Mouse (Mus musculus) hindbrain, embryonic 10.5 days (tissue): ENCODE measurements around the gene Cd36. TPM values are rescaled to one million over a fixed set of nuclear protein-coding genes. Genes with fewer than 3 reads are reported as not detected.

ENCODE experiments used
- DNase-seq: peaks from one replicate; pipeline ENCODE4 v3.0.0-alpha.2; 2017; ENCODE audit warnings: low spot score
- H3K27ac ChIP-seq: fragments of 300-500 bp; sonication (generic); 2 replicates; pipeline ENCODE4 v1.5.1; 2016; ENCODE audit warnings: mild to moderate bottlenecking, moderate library complexity
- H3K27me3 ChIP-seq: fragments of 300-500 bp; sonication (generic); 2 replicates; pipeline ENCODE4 v1.6.1; 2016; ENCODE audit warnings: mild to moderate bottlenecking; ENCODE audit not compliant: poor library complexity, insufficient read depth, severe bottlenecking
- H3K36me3 ChIP-seq: fragments of 300-500 bp; sonication (generic); 2 replicates; pipeline ENCODE4 v1.6.1; 2016; ENCODE audit warnings: mild to moderate bottlenecking, moderate library complexity
- H3K4me1 ChIP-seq: fragments of 300-500 bp; sonication (generic); replicated peaks from 2 replicates; pipeline ENCODE4 v1.6.1; 2016; ENCODE audit warnings: mild to moderate bottlenecking
- H3K4me3 ChIP-seq: fragments of 300-500 bp; sonication (generic); 2 replicates; pipeline ENCODE4 v1.5.1; 2016; ENCODE audit warnings: mild to moderate bottlenecking, moderate library complexity
- H3K9me3 ChIP-seq: fragments of 300-500 bp; sonication (generic); 2 replicates; pipeline ENCODE4 v1.6.1; 2016; ENCODE audit warnings: mild to moderate bottlenecking, moderate library complexity
- WGBS: fragments of 180-500 bp; shearing (Covaris S2); methylation state at CpG from one replicate; pipeline ENCODE4 v1.1.7; 2016; 5-methylcytosine and 5-hydroxymethylcytosine counted together
- polyA plus RNA-seq: library from polyadenylated mRNA; unstranded; fragments of >200 nt; fragmentation: Nextera tagmentation; extraction: Ambion mirVana; gene quantifications from 2 replicates; pipeline ENCODE4 v1.2.1, GENCODE M21; 2016

The Cd36 gene
- polyA plus RNA-seq, 1 experiment from 2014 or later: 1.4 TPM

DNA sequence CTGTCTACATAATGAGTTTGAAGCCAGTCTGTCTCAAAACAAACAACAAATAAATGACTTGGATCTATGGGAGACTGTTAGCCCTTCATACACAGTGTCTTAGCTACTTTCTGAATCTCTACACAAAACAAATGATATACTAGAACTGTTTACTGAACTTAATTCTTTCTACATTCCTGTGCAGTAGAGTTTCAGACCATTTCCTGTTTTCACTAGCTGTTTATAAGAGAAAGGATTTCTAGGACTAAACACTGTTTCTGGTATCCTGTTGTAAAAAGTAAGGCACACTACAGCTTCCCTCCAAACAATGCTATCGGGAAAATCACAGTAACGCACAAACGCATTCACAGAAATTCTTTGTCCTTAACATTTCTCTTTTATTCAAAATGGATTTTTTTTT, 2.2 kb downstream of the Cd36 start:
- no peak for DNase-seq

DNA sequence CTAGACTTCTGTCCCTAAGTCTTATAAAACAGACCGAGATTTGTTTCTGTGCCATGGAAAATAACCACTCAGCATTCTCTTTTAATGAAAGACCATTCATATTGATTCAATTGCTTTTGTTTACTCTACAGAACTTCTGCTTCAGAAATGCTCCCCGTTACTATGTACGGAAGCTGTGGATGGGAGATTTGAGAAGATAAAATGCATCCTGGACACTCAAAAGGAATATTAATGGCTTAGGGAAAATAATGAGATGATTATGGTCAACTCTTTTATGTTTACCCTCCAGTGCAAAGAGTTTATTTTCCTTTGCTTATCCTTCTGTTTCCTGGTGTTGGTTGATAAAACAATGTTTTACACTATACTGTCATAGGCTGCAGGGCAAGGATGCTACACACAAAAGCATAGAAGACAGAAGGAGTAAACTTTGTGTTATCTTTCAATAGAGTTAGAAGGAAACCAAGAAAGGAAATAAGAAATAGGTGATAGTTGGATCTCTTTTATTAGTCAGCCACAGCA, 5.2 kb downstream of the Cd36 start:
- Histone ChIP-seq H3K27me3 (no peaks in the 10 kb centered on the region), H3K36me3 (no peaks in the 10 kb centered on the region), H3K4me3 (no peak overlapping the region), H3K27ac (no peak overlapping the region), H3K9me3 (no peaks in the 10 kb centered on the region), H3K4me1 (no peaks in the 10 kb centered on the region)
- DNase-seq: no peak
- WGBS: 83% methylated on average over 3 of the region's 3 CpGs

More for the DNA sequence above, 2.2 kb downstream of the Cd36 start:
- no peak overlapping the region for H3K27ac ChIP-seq
- WGBS: 88% methylated on average over 3 of the region's 3 CpGs
- H3K36me3 ChIP-seq: no peaks in the 10 kb centered on the region
- no peak overlapping the region for H3K4me3 ChIP-seq
- no peaks in the 10 kb centered on the region for H3K9me3 ChIP-seq
- H3K27me3 ChIP-seq: no peaks in the 10 kb centered on the region
- no peaks in the 10 kb centered on the region for H3K4me1 ChIP-seq

DNA sequence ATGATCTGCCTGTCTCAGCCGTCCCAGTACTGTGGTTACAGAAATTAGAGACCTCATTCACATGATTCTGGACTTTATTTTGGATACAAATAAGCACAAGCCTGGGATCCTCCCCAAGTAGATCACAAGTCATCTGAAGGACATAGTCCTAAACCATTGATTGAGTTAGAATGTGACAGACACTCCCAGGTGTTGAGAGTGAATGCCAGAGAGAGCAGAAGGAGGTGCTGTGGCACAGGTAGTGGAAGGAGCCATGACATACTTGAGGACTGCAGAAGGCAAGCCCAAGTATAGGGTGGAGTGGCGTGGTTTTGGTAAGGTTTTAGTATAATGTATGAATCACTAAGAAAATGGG, 7.1 kb downstream of the Cd36 start:
- WGBS: 90% methylated on average over 2 of the region's 2 CpGs

DNA sequence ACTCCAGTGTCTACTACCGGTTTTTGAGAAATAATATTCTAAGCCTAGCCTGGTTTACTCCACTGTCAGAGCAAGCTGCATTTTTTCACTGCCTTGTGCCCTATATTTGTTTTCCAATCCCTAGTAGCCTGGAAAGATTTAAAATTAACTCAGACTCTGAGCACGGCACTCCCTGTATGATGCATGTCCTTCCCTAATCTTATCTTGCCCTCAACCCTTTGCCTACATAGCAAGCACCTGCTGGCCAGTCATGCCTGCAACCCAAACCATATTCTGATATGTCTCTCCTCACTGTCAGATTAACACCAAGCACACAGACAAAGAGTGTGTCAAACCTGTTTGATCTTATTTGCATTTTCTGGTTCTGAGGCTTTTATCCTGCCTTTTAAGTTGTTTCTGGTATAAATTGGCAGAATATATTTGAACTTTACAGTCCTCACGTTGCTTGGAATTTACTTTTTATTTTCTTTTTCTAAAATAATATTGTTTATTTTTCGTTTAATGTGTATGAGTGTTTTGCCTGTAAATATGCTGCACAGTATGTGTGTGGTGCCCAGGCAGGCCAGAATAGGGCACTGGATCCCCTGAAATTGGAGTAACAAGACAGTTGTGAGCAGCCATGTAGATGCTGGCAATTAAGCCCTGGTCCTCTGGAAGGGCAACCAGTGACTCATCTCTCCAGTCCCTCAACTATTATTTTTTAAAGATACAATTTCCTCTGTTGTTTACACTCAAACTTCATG, 7.6 kb downstream of the Cd36 start:
- WGBS: 87% methylated on average over 4 of the region's 4 CpGs
- Histone ChIP-seq H3K27me3 (no peaks in the 10 kb centered on the region), H3K4me3 (no peak overlapping the region), H3K36me3 (no peaks in the 10 kb centered on the region), H3K4me1 (no peaks in the 10 kb centered on the region), H3K9me3 (no peaks in the 10 kb centered on the region), H3K27ac (no peak overlapping the region)
- no peak for DNase-seq

More for the DNA sequence above, 7.1 kb downstream of the Cd36 start:
- DNase-seq: no peak
- H3K4me1 ChIP-seq: no peaks in the 10 kb centered on the region
- no peak overlapping the region for H3K4me3 ChIP-seq
- H3K27me3 ChIP-seq: no peaks in the 10 kb centered on the region
- H3K27ac ChIP-seq: no peak overlapping the region
- H3K36me3 ChIP-seq: no peaks in the 10 kb centered on the region
- no peaks in the 10 kb centered on the region for H3K9me3 ChIP-seq

DNA sequence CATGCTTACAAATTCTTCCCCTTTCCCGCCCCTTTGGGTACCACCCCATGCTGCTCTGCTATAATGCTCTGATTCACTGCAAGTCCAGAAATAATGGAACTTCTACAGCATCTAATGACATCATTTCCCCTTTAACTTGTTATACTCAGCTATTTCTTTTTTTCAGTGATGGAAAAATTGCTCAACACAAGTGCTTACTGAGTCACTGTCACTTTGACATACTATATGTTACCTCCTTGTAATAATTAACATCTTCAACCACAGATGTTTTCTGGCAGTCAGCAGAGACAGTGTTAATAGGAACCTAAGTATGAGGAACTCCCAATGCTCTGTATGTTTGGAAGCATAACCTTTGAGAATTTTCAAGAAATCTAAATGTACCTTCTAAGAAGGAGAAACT, 8.7 kb downstream of the Cd36 start:
- H3K27me3 ChIP-seq: no peaks in the 10 kb centered on the region

DNA sequence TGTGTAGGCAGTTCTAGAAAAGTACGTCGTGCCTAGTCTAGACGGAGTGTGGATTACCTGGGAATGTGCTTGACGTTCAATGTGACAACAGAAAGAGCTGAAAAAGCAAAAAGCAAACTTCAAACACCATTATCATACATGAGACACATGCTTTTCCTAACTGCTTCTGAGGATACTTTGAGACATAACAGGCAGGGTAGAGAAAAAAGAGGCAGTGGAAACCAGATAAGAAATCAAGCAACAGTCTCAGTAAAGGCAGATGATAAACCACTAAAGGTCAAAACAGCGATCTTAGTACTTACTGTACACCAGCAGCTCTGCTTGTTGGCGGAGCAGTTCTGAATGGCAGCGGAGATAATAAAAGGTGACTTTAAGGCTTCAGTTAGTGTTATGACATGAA, 11.6 kb downstream of the Cd36 start:
- no peaks in the 10 kb centered on the region for H3K4me1 ChIP-seq
- H3K27me3 ChIP-seq: no peaks in the 10 kb centered on the region
- 89% methylated on average over 7 of the region's 7 CpGs for whole genome bisulfite sequencing

More for the DNA sequence above, 8.7 kb downstream of the Cd36 start:
- Histone ChIP-seq H3K4me1 (no peaks in the 10 kb centered on the region), H3K4me3 (no peak overlapping the region), H3K36me3 (no peaks in the 10 kb centered on the region), H3K9me3 (no peaks in the 10 kb centered on the region), H3K27ac (no peak overlapping the region)
- no peak for DNase-seq
- 69% methylated on average over 1 of the region's 1 CpGs for WGBS

DNA sequence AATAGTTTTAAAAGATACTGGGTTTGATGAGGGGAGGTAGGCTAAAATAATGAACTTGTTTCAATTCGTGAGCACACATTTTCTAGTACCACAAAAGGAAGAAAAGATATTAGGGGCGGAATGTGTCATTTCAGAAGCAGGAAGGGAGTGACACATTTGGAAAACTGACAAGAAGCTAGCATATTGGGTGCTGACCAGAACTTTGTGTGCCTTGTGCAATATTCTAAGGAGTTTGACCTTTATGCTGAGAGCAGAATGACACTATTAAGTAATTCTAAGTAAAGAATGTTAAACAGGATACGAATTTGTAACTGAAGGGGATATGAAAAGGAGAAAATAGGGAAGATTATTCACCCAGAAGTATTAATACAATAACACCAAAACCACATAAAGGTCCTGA, 12.0 kb downstream of the Cd36 start:
- DNase-seq: no peak
- Histone ChIP-seq H3K4me1 (no peaks in the 10 kb centered on the region), H3K4me3 (no peak overlapping the region), H3K9me3 (no peaks in the 10 kb centered on the region), H3K27me3 (no peaks in the 10 kb centered on the region), H3K27ac (no peak overlapping the region), H3K36me3 (no peaks in the 10 kb centered on the region)
- 86% methylated on average over 3 of the region's 3 CpGs for WGBS

More for the DNA sequence above, 11.6 kb downstream of the Cd36 start:
- Histone ChIP-seq H3K4me3 (no peak overlapping the region), H3K27ac (no peak overlapping the region), H3K9me3 (no peaks in the 10 kb centered on the region), H3K36me3 (no peaks in the 10 kb centered on the region)
- no peak for DNase-seq

DNA sequence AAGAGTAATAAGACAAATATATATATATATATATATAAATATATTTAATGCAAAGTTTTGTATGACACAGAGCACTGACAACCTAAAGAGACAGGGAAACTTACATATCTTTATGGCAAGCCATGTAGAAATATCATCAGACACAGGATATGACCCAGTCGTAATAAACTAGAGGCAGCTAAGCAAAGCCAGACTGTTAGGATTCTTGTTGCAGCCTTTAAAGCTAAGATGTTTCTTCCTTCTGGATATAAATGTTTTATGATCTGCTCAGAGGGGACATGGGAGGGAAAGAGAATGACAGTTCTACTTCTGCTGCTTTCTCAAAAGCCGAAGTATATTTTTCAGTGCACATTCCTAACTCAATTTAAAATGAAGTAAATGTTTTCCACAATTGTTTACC, 14.3 kb downstream of the Cd36 start:
- H3K27me3 ChIP-seq: no peaks in the 10 kb centered on the region
- H3K4me3 ChIP-seq: no peak overlapping the region
- no peaks in the 10 kb centered on the region for H3K36me3 ChIP-seq
- H3K27ac ChIP-seq: no peak overlapping the region
- no peaks in the 10 kb centered on the region for H3K4me1 ChIP-seq
- H3K9me3 ChIP-seq: no peaks in the 10 kb centered on the region
- WGBS: 92% methylated on average over 2 of the region's 2 CpGs
- DNase-seq: no peak

DNA sequence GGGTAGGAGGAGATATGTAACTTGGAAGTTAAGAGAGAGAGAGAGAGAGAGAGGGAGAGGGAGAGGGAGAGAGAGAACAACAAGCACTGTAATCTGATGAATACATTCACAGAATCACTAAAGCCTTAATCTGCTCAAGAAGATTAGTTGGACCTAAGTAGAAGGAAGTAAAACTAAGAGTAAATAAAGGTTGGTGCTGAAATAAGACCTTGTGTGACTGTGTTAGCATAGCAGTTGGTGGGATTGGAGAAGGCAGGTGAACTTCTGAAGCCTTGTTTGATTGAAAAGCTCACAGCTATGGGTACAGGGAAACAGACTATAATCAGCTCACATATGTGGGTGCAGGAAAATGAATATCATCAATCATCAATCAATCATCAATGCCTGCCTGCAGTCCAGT, 23.2 kb downstream of the Cd36 start:
- H3K36me3 ChIP-seq: no peaks in the 10 kb centered on the region
- no peaks in the 10 kb centered on the region for H3K4me1 ChIP-seq
- H3K9me3 ChIP-seq: no peaks in the 10 kb centered on the region
- no peak for DNase-seq
- no peak overlapping the region for H3K27ac ChIP-seq
- H3K27me3 ChIP-seq: no peaks in the 10 kb centered on the region
- H3K4me3 ChIP-seq: no peak overlapping the region

DNA sequence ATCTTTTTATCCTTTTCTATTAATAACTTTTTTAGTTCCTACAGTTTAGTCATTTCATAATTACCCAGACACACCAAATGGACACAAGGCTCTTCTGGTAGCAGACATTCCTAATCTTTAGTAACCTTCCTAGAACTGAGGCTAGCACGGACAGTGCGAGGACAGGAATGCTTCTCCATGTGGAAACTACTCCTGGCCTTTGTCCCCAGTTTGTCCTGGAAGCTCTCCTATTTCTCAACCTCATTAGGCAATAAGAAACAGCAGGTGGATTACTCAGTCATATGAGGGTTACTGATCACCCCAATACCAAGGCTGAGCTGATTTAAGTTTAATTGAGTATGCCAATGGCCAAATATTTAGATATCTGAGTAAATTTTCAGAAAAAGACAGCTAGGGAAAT, 25.5 kb downstream of the Cd36 start:
- H3K27me3 ChIP-seq: no peaks in the 10 kb centered on the region
- WGBS: 86% methylated on average over 2 of the region's 2 CpGs
- no peaks in the 10 kb centered on the region for H3K4me1 ChIP-seq

DNA sequence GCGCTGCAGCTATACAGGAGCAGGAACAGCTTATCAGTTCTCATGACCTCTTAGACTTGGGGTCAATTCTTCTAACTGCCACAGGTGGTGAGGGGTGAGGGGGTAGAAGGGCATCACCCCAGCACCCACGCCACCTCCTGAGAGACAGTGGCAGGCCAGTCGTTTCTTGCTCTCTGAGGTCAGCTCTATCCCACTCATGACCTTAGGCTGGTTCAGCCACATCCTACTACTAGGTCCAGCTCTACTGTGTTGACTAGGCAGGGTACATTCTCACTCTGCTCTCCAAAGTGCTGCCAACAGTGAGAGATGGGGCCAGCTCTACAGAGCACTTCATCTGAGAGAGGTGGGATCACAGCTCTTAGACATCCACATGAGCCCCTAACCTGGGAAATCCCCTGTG, 30.2 kb downstream of the Cd36 start:
- no peak for DNase-seq
- Histone ChIP-seq H3K9me3 (no peaks in the 10 kb centered on the region), H3K27ac (no peak overlapping the region), H3K4me3 (no peak overlapping the region), H3K27me3 (no peaks in the 10 kb centered on the region), H3K4me1 (no peaks in the 10 kb centered on the region), H3K36me3 (no peaks in the 10 kb centered on the region)
- WGBS: 81% methylated on average over 3 of the region's 3 CpGs

More for the DNA sequence above, 25.5 kb downstream of the Cd36 start:
- Histone ChIP-seq H3K36me3 (no peaks in the 10 kb centered on the region), H3K4me3 (no peak overlapping the region), H3K27ac (no peak overlapping the region), H3K9me3 (no peaks in the 10 kb centered on the region)
- DNase-seq: no peak

DNA sequence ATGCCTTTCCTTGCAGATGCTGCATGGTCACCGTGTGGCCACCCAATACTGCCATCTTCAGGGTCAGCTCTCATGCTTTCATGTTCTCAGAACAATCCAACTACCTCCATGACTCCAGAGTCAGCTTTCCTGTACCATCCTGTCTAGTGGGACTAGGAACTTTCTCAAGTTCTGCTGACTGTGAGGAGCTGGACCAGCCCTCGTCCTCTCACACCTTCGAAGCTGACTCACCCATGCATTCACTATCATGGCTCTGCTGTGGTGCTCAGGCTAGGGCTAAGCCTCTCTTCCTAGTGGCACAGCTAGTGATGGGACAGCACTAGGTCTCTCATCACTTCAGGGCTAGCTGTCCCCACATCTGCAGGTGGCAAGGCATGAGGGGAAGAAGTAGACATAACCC, 30.7 kb downstream of the Cd36 start:
- no peaks in the 10 kb centered on the region for H3K4me1 ChIP-seq
- no peaks in the 10 kb centered on the region for H3K36me3 ChIP-seq
- H3K4me3 ChIP-seq: no peak overlapping the region
- WGBS: 92% methylated on average over 3 of the region's 3 CpGs
- H3K9me3 ChIP-seq: no peaks in the 10 kb centered on the region
- H3K27ac ChIP-seq: no peak overlapping the region
- H3K27me3 ChIP-seq: no peaks in the 10 kb centered on the region
- DNase-seq: no peak

DNA sequence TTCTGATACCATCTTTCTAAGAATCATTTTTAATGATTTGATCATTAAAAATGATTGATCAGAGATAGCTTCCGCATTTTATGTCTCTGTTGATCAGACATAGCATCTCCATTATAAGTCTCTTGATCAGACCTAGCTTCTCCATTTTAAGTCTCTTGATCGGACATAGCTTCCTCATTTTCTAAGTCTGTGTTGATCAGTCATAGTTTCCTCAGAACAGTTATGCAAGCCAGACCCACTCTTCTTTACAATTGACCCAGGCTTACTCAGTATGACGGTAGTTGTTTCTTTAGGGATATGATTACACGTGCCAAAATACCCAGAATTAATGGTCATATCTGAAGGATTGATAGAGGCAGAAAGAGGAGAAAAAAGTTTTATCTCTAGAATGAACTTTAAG, 31.3 kb downstream of the Cd36 start:
- no peak for DNase-seq
- Histone ChIP-seq H3K36me3 (no peaks in the 10 kb centered on the region), H3K4me3 (no peak overlapping the region), H3K27ac (no peak overlapping the region), H3K27me3 (no peaks in the 10 kb centered on the region), H3K9me3 (no peaks in the 10 kb centered on the region), H3K4me1 (no peaks in the 10 kb centered on the region)
- 91% methylated on average over 4 of the region's 4 CpGs for WGBS
